Mouse (Mus musculus) E14TG2a.4 (cell line): ENCODE data around the gene Il17rc.

Source experiments
- CTCF ChIP-seq: conservative IDR thresholded peaks from 2 replicates; pipeline ENCODE4 v1.5.1; 2014; ENCODE audit warnings: low read length
- NANOG ChIP-seq: IDR thresholded peaks from 2 replicates; pipeline ENCODE4 v1.6.1; 2014; ENCODE audit warnings: borderline replicate concordance, low read length, mixed read lengths

GRCm38 (mm10) chr6:113517434-113518080 lies 46.3 kb downstream of the Il17rc start:
- TF ChIP-seq CTCF: no peak
- TF ChIP-seq NANOG: no peak
